Mouse (Mus musculus) right cerebral cortex, adult 18-20 months (tissue): ENCODE measurements around the gene Gm2696.

Experiments used
- DNase-seq: peaks from one replicate; pipeline ENCODE4 v3.0.0; 2022; ENCODE audit warnings: mixed read lengths

Gene Gm2696

GRCm38 (mm10) chr10:77847538-77847937 lies 33.1 kb downstream of the Gm2696 start:
- DNase-seq, result no peak

GRCm38 (mm10) chr10:77852559-77852958 lies 38.1 kb downstream of the Gm2696 start, which contains the start of gene Gm10318:
Gene Gm10318, plus strand, starts transcription at chr10:77852859.
- no peak for DNase-seq

GRCm38 (mm10) chr10:77861675-77862074 lies 47.2 kb downstream of the Gm2696 start, which contains the start of gene Gm3285:
Gene Gm3285, plus strand, starts transcription at chr10:77861975.
- DNase-seq, result no peak

- DNase-seq, result no peak
Observed at GRCm38 (mm10) chr10:77864067-77864761, 49.7 kb downstream of the Gm2696 start.

- no peak for DNase-seq
Observed at GRCm38 (mm10) chr10:77864762-77865143, 50.3 kb downstream of the Gm2696 start.

GRCm38 (mm10) chr10:77867546-77867945 lies 53.1 kb downstream of the Gm2696 start:
- no peak for DNase-seq

- DNase-seq, result no peak
Observed at GRCm38 (mm10) chr10:77869651-77870050, 55.2 kb downstream of the Gm2696 start.

GRCm38 (mm10) chr10:77878985-77879384 lies 64.5 kb downstream of the Gm2696 start:
- DNase-seq, result peak; percentile 43

- DNase-seq, result no peak
Observed at GRCm38 (mm10) chr10:77880305-77880704, 65.8 kb downstream of the Gm2696 start.

GRCm38 (mm10) chr10:77882553-77882952 lies 68.1 kb downstream of the Gm2696 start:
- no peak for DNase-seq
